Mouse (Mus musculus) liver, embryonic 16.5 days (tissue): ENCODE results near the gene Slc7a1. TPM values are rescaled to one million over a fixed set of nuclear protein-coding genes. Genes with fewer than 3 reads are reported as not detected.

Experiments
- ATAC-seq: fragments of 200-750 bp; cut with Nextera tagmentation; 2 replicates; pipeline ENCODE4 v1.8.0; 2017; ENCODE audit warnings: low read depth, mild to moderate bottlenecking, moderate number of reproducible peaks, moderate library complexity
- H3K27ac ChIP-seq: fragments of 300-500 bp; sonication (generic); 2 replicates; pipeline ENCODE4 v1.5.1; 2014; ENCODE audit warnings: mild to moderate bottlenecking, low read length
- H3K27me3 ChIP-seq: fragments of 300-500 bp; sonication (generic); 2 replicates; pipeline ENCODE4 v1.6.1; 2014; ENCODE audit warnings: low read depth, low read length, mixed read lengths; ENCODE audit not compliant: control insufficient read depth, insufficient read depth
- H3K36me3 ChIP-seq: fragments of 300-500 bp; sonication (generic); 2 replicates; pipeline ENCODE4 v1.6.1; 2014; ENCODE audit warnings: mild to moderate bottlenecking; ENCODE audit not compliant: control insufficient read depth, insufficient read depth
- H3K4me1 ChIP-seq: fragments of 300-500 bp; sonication (generic); 2 replicates; pipeline ENCODE4 v1.6.1; 2014; ENCODE audit warnings: low read depth, low read length, mixed read lengths; ENCODE audit not compliant: control insufficient read depth
- H3K4me2 ChIP-seq: fragments of 300-500 bp; sonication (generic); 2 replicates; pipeline ENCODE4 v1.6.1; 2014; ENCODE audit warnings: low read depth, low read length, mixed read lengths
- H3K4me3 ChIP-seq: fragments of 300-500 bp; sonication (generic); 2 replicates; pipeline ENCODE4 v1.5.1; 2014; ENCODE audit warnings: low read depth, mild to moderate bottlenecking, low read length
- H3K9ac ChIP-seq: fragments of 300-500 bp; sonication (generic); 2 replicates; pipeline ENCODE4 v1.6.1; 2014; ENCODE audit warnings: low read depth, low read length
- H3K9me3 ChIP-seq: fragments of 300-500 bp; sonication (generic); replicated peaks from 2 replicates; pipeline ENCODE4 v1.6.1; 2016; ENCODE audit warnings: low read length; ENCODE audit not compliant: control insufficient read depth
- WGBS: fragments of 180-500 bp; shearing (Covaris S2); extraction: QIAGEN DNeasy Blood & Tissue Kit; methylation state at CpG from one replicate; pipeline ENCODE4 v1.1.7; 2014; ENCODE audit not compliant: insufficient replicate concordance; 5-methylcytosine and 5-hydroxymethylcytosine counted together
- polyA plus RNA-seq: library from polyadenylated mRNA; unstranded; fragments of >200 nt; fragmentation: Nextera tagmentation; extraction: Ambion mirVana; gene quantifications from 2 replicates; pipeline ENCODE4 v1.2.1, GENCODE M21; 2015

Gene Slc7a1
- polyA plus RNA-seq = 14.1 and 15.7 TPM in 2 replicates

- under 1% methylated on average over 52 of the region's 52 CpGs for WGBS
- H3K9me3 ChIP-seq = no peaks in the 10 kb centered on the region
- H3K4me3 ChIP-seq = peak within 1 kb of the TSS; percentile 73
- H3K4me1 ChIP-seq = peaks cover 21% of the 10 kb centered on the region
- H3K36me3 ChIP-seq = peaks cover 1% of the 10 kb centered on the region
- ATAC-seq = peak; percentile 97
- H3K27me3 ChIP-seq = 0 out of 2 replicates have a peak, but pooled peaks cover 3% of the 10 kb centered on the region
- peak within 1 kb of the TSS; percentile 85 for H3K4me2 ChIP-seq
- peak within 1 kb of the TSS; percentile 86 for H3K27ac ChIP-seq
- peak within 1 kb of the TSS; percentile 77 for H3K9ac ChIP-seq
Observed at GRCm38 (mm10) chr5:148399660-148400443, at the start of gene Slc7a1. TSS of gene Slc7a1 (minus strand) at chr5:148399904.

- no peak overlapping the region for H3K4me3 ChIP-seq
- WGBS = 53% methylated on average over 2 of the region's 2 CpGs
- no peak overlapping the region for H3K4me2 ChIP-seq
- H3K9ac ChIP-seq = no peak overlapping the region
- no peaks in the 10 kb centered on the region for H3K27me3 ChIP-seq
- no peak for ATAC-seq
- no peaks in the 10 kb centered on the region for H3K4me1 ChIP-seq
- no peaks in the 10 kb centered on the region for H3K36me3 ChIP-seq
- H3K27ac ChIP-seq = no peak overlapping the region
- no peaks in the 10 kb centered on the region; the same call in 1 of the 2 replicates for H3K9me3 ChIP-seq
Observed at GRCm38 (mm10) chr5:148444974-148445373, 45.3 kb upstream of the Slc7a1 start.

GRCm38 (mm10) chr5:148443734-148444133, 44.0 kb upstream of the Slc7a1 start:
- no peak overlapping the region for H3K27ac ChIP-seq
- no peaks in the 10 kb centered on the region; the same call in 1 of the 2 replicates for H3K9me3 ChIP-seq
- H3K4me1 ChIP-seq = no peaks in the 10 kb centered on the region
- H3K4me3 ChIP-seq = no peak overlapping the region
- no peak overlapping the region for H3K4me2 ChIP-seq
- no peak for ATAC-seq
- 59% methylated on average over 5 of the region's 5 CpGs for WGBS
- no peak overlapping the region for H3K9ac ChIP-seq
- no peaks in the 10 kb centered on the region for H3K27me3 ChIP-seq
- H3K36me3 ChIP-seq = no peaks in the 10 kb centered on the region

- Histone ChIP-seq H3K27me3 (no peaks in the 10 kb centered on the region), H3K27ac (no peak overlapping the region), H3K9me3 (no peaks in the 10 kb centered on the region), H3K36me3 (no peaks in the 10 kb centered on the region), H3K4me1 (no peaks in the 10 kb centered on the region), H3K4me3 (no peak overlapping the region), H3K9ac (no peak overlapping the region), H3K4me2 (no peak overlapping the region)
- ATAC-seq = no peak
- WGBS = 65% methylated on average over 3 of the region's 3 CpGs
Observed at GRCm38 (mm10) chr5:148435660-148436059, 36.0 kb upstream of the Slc7a1 start.

DNA sequence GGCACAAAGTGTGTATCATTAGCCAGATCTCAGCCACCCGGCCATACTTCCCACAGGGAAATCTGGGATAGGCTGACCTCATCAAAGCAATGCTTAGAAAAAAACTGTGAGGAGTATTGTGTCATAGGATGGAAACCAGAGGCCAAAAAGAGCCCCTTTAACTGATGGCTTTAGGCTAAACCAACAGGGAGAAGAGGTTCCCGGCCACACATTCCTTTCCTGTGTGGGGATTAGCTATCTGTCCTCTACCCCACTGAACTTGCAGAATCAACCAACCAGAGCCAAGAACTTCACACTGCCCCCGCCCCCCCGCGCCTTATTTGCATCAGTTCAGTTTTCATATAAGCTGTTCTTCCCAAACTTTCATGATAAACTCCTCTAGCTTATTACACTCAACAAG, 32.4 kb upstream of the Slc7a1 start:
- H3K9ac ChIP-seq = no peak overlapping the region
- H3K36me3 ChIP-seq = no peaks in the 10 kb centered on the region
- no peak overlapping the region for H3K4me2 ChIP-seq
- no peaks in the 10 kb centered on the region for H3K4me1 ChIP-seq
- WGBS = 60% methylated on average over 5 of the region's 5 CpGs
- H3K27ac ChIP-seq = no peak overlapping the region
- ATAC-seq = no peak
- no peaks in the 10 kb centered on the region for H3K9me3 ChIP-seq
- no peaks in the 10 kb centered on the region for H3K27me3 ChIP-seq
- no peak overlapping the region for H3K4me3 ChIP-seq

DNA sequence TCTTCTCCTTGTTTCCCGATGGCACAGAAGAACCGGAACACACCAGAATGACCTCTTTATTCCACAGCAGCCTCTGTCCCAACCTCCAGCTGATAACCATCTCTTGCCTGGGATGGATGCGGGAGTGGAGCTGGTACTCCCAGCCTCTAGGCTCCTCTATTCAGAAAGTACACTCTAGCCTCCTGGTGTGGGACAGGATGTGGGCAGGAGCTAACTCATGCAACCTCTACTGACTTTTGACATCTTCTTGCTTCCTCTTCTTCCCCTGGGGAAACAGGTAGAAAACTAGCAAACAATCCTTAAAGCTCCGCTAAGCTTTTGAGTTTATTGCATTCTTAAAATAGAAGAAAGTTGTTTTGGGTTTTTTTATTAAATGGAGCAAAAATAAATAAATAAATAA, 29.1 kb upstream of the Slc7a1 start:
- no peak overlapping the region for H3K4me3 ChIP-seq
- WGBS = 47% methylated on average over 4 of the region's 4 CpGs
- H3K9ac ChIP-seq = no peak overlapping the region
- H3K4me1 ChIP-seq = no peaks in the 10 kb centered on the region
- H3K27me3 ChIP-seq = no peaks in the 10 kb centered on the region
- H3K9me3 ChIP-seq = no peaks in the 10 kb centered on the region
- H3K4me2 ChIP-seq = no peak overlapping the region
- no peaks in the 10 kb centered on the region for H3K36me3 ChIP-seq
- no peak overlapping the region for H3K27ac ChIP-seq
- no peak for ATAC-seq

DNA sequence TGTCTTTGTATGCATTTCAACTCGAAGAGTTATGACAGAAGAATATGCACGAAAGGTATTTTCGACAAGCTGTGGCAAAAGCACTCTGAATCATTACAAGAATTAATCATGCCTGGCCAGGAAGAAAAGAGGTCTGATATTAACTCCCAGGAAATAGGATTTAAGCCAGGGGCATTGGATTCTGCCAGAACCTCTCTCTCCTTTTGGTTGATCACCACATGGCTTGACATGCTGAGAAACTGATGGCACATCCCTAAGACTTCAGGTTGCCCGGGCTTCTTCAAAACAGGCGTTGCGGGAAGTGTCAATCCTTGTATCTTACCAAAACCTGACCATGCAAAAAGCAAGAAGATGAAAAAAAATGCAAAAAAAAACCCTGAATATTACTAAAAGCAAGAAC, 25.4 kb upstream of the Slc7a1 start:
- H3K4me2 ChIP-seq = no peak overlapping the region
- H3K4me3 ChIP-seq = no peak overlapping the region
- no peaks in the 10 kb centered on the region for H3K36me3 ChIP-seq
- no peaks in the 10 kb centered on the region for H3K4me1 ChIP-seq
- no peak overlapping the region for H3K27ac ChIP-seq
- H3K27me3 ChIP-seq = no peaks in the 10 kb centered on the region
- no peaks in the 10 kb centered on the region for H3K9me3 ChIP-seq
- H3K9ac ChIP-seq = no peak overlapping the region
- 72% methylated on average over 6 of the region's 6 CpGs for WGBS
- ATAC-seq = no peak

DNA sequence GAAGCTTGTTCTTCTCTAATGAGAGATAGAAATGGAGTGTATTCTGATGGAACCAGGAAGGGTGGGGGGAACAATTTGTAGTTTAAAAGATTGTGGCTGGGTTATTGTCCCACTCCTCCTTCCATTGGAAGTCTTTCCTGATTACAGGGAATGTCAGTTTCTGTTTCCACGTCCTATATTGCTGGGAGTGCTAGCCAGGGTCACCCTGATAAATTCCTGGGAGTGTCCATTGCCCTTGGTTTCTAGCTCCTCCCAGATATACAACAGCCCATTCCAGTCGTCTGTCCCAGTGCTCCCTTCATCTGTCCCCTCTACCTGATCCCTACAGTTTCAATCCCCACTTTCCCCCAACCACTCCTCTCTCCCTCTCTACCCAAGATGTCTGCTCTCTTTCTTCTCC, 21.6 kb upstream of the Slc7a1 start:
- no peak overlapping the region for H3K9ac ChIP-seq
- ATAC-seq = no peak
- H3K36me3 ChIP-seq = no peaks in the 10 kb centered on the region; the same call in 1 of the 2 replicates
- H3K4me2 ChIP-seq = no peak overlapping the region
- no peak overlapping the region for H3K27ac ChIP-seq
- no peaks in the 10 kb centered on the region for H3K27me3 ChIP-seq
- 0 out of 2 replicates have a peak, but pooled peaks cover 2% of the 10 kb centered on the region for H3K9me3 ChIP-seq
- 22% methylated on average over 2 of the region's 2 CpGs for WGBS
- no peak overlapping the region for H3K4me3 ChIP-seq
- H3K4me1 ChIP-seq = no peaks in the 10 kb centered on the region

DNA sequence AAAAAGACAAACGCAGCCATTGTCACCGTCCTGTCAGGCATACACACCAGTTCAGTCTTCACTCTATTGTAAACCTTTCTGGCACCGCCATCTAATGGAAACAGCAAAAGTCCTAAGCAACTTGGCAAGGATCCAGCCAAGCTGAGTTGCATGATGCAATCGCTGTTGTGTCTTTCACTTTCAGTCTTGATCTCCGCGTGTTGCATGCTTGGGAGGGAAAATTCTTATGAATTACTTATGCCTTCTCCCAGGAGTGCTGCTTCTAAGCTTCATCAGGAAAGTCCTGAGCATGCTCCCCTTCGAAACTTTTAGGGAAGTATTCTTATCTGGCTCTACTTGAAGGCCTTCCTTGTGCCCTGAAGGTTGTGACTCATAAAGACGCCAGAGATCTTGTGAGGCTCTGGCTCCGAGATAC, 19.4 kb upstream of the Slc7a1 start:
- 68% methylated on average over 9 of the region's 9 CpGs for WGBS
- Histone ChIP-seq H3K27ac (no peak overlapping the region), H3K9me3 (0 out of 2 replicates have a peak, but pooled peaks cover 2% of the 10 kb centered on the region), H3K4me2 (no peak overlapping the region), H3K4me1 (no peaks in the 10 kb centered on the region), H3K27me3 (no peaks in the 10 kb centered on the region), H3K9ac (no peak overlapping the region), H3K4me3 (no peak overlapping the region), H3K36me3 (no peaks in the 10 kb centered on the region; the same call in 1 of the 2 replicates)
- no peak for ATAC-seq
